Mouse (Mus musculus): ENCODE results near the gene Mrps10. TPM values are rescaled to one million over a fixed set of nuclear protein-coding genes. Genes with fewer than 3 reads are reported as not detected.

The Mrps10 gene
- total and polyA plus RNA-seq, 2 experiments from 2014 or later = 28.5 to 87.3 TPM

- WGBS = 85% methylated on average over 4 of the region's 4 CpGs
Measured at GRCm38 (mm10) chr17:47383266-47383665, 14.6 kb downstream of the Mrps10 start.

GRCm38 (mm10) chr17:47384064-47384463 is 15.4 kb downstream of the Mrps10 start:
- Histone ChIP-seq H3K4me3 (ENCODE audit: low read depth, low read length) (no peak overlapping the region), H3K27ac (ENCODE audit: low read depth) (no peak overlapping the region), H3K36me3 (replicated peaks; ENCODE audit: control insufficient read depth, insufficient read depth, low read length) (peaks cover 24% of the 10 kb centered on the region), H3K4me2 (ENCODE audit: low read depth, low read length) (no peak overlapping the region), H3K9me3 (replicated peaks; ENCODE audit: control insufficient read depth, low read length) (no peaks in the 10 kb centered on the region), H3K27me3 (ENCODE audit: control insufficient read depth, insufficient read depth, low read length) (no peaks in the 10 kb centered on the region), H3K4me1 (ENCODE audit: control insufficient read depth, insufficient read depth) (no peaks in the 10 kb centered on the region), H3K9ac (replicated peaks; ENCODE audit: low read depth, low read length) (no peak overlapping the region)
- ATAC-seq (ENCODE audit: insufficient read depth, low read depth) (no peak), DNase-seq (ENCODE audit: low spot score) (no peak)
- WGBS = 91% methylated on average over 3 of the region's 3 CpGs
- TF ChIP-seq CTCF (IDR thresholded peaks at IDR 0.05; ENCODE audit: low read depth) = 0 out of 2 replicates have a peak, but pooled peaks have one; percentile 3
- no peak for TF ChIP-seq EP300 (IDR thresholded peaks at IDR 0.05; ENCODE audit: low read depth)

More at GRCm38 (mm10) chr17:47383266-47383665, 14.6 kb downstream of the Mrps10 start:
- no peak for ATAC-seq (ENCODE audit: insufficient read depth, low read depth)
- Histone ChIP-seq H3K4me2 (ENCODE audit: low read depth, low read length) (no peak overlapping the region), H3K27me3 (ENCODE audit: control insufficient read depth, insufficient read depth, low read length) (no peaks in the 10 kb centered on the region), H3K4me3 (ENCODE audit: low read depth, low read length) (no peak overlapping the region), H3K9me3 (replicated peaks; ENCODE audit: control insufficient read depth, low read length) (no peaks in the 10 kb centered on the region), H3K27ac (ENCODE audit: low read depth) (no peak overlapping the region), H3K36me3 (replicated peaks; ENCODE audit: control insufficient read depth, insufficient read depth, low read length) (peaks cover 31% of the 10 kb centered on the region), H3K9ac (replicated peaks; ENCODE audit: low read depth, low read length) (no peak overlapping the region), H3K4me1 (ENCODE audit: control insufficient read depth, insufficient read depth) (no peaks in the 10 kb centered on the region)
- TF ChIP-seq EP300 (IDR thresholded peaks at IDR 0.05; ENCODE audit: low read depth) (no peak), CTCF (IDR thresholded peaks at IDR 0.05; ENCODE audit: low read depth) (no peak)
- DNase-seq (ENCODE audit: low spot score) = no peak

- no peaks in the 10 kb centered on the region for H3K9me3 ChIP-seq (replicated peaks; ENCODE audit: control insufficient read depth, low read length)
- no peak within 1 kb of the TSS for H3K9ac ChIP-seq (replicated peaks; ENCODE audit: low read depth, low read length)
- no peak for TF ChIP-seq CTCF (IDR thresholded peaks at IDR 0.05; ENCODE audit: low read depth)
- TF ChIP-seq EP300 (IDR thresholded peaks at IDR 0.05; ENCODE audit: low read depth) = no peak
- H3K4me3 ChIP-seq (ENCODE audit: low read depth, low read length) = no peak within 1 kb of the TSS
- WGBS = 44% methylated on average over 10 of the region's 10 CpGs
- H3K27ac ChIP-seq (ENCODE audit: low read depth) = no peak within 1 kb of the TSS
- H3K4me2 ChIP-seq (ENCODE audit: low read depth, low read length) = no peak within 1 kb of the TSS
- peaks cover 14% of the 10 kb centered on the region for H3K36me3 ChIP-seq (replicated peaks; ENCODE audit: control insufficient read depth, insufficient read depth, low read length)
- no peaks in the 10 kb centered on the region for H3K27me3 ChIP-seq (ENCODE audit: control insufficient read depth, insufficient read depth, low read length)
- DNase-seq (ENCODE audit: low spot score) (no peak), ATAC-seq (ENCODE audit: insufficient read depth, low read depth) (no peak)
- H3K4me1 ChIP-seq (ENCODE audit: control insufficient read depth, insufficient read depth) = no peaks in the 10 kb centered on the region
Measured at GRCm38 (mm10) chr17:47385145-47385544, 16.5 kb downstream of the Mrps10 start, which contains the start of gene Guca1b. Gene Guca1b, plus strand, starts transcription at chr17:47385393.

- WGBS = 66% methylated on average over 4 of the region's 4 CpGs
- H3K9me3 ChIP-seq (replicated peaks; ENCODE audit: control insufficient read depth, low read length) = no peaks in the 10 kb centered on the region
Measured at GRCm38 (mm10) chr17:47386649-47387048, 18.0 kb downstream of the Mrps10 start.

GRCm38 (mm10) chr17:47394223-47394869 is 25.7 kb downstream of the Mrps10 start:
- TF ChIP-seq EP300 (IDR thresholded peaks at IDR 0.05; ENCODE audit: low read depth) (no peak), CTCF (IDR thresholded peaks at IDR 0.05; ENCODE audit: low read depth) (no peak)
- H3K9ac ChIP-seq (replicated peaks; ENCODE audit: low read depth, low read length) = no peak overlapping the region
- no peaks in the 10 kb centered on the region for H3K36me3 ChIP-seq (replicated peaks; ENCODE audit: control insufficient read depth, insufficient read depth, low read length)
- DNase-seq (ENCODE audit: low spot score) = no peak
- peak overlapping the region; percentile 36 for H3K4me3 ChIP-seq (ENCODE audit: low read depth, low read length)
- peak overlapping the region; percentile 56 for H3K4me2 ChIP-seq (ENCODE audit: low read depth, low read length)
- H3K9me3 ChIP-seq (replicated peaks; ENCODE audit: control insufficient read depth, low read length) = no peaks in the 10 kb centered on the region
- peaks cover 35% of the 10 kb centered on the region for H3K27me3 ChIP-seq (ENCODE audit: control insufficient read depth, insufficient read depth, low read length)
- 12% methylated on average over 24 of the region's 24 CpGs for WGBS
- H3K27ac ChIP-seq (ENCODE audit: low read depth) = no peak overlapping the region
- H3K4me1 ChIP-seq (ENCODE audit: control insufficient read depth, insufficient read depth) = peaks cover 6% of the 10 kb centered on the region; the same call in 1 of the 2 replicates
- no peak for ATAC-seq (ENCODE audit: insufficient read depth, low read depth)

More at GRCm38 (mm10) chr17:47386649-47387048, 18.0 kb downstream of the Mrps10 start:
- Histone ChIP-seq H3K4me2 (ENCODE audit: low read depth, low read length) (no peak overlapping the region), H3K27ac (ENCODE audit: low read depth) (no peak overlapping the region), H3K4me1 (ENCODE audit: control insufficient read depth, insufficient read depth) (no peaks in the 10 kb centered on the region), H3K9ac (replicated peaks; ENCODE audit: low read depth, low read length) (no peak overlapping the region), H3K27me3 (ENCODE audit: control insufficient read depth, insufficient read depth, low read length) (peaks cover 2% of the 10 kb centered on the region; the same call in 1 of the 2 replicates), H3K36me3 (replicated peaks; ENCODE audit: control insufficient read depth, insufficient read depth, low read length) (no peaks in the 10 kb centered on the region; the same call in 1 of the 2 replicates), H3K4me3 (ENCODE audit: low read depth, low read length) (no peak overlapping the region)
- ATAC-seq (ENCODE audit: insufficient read depth, low read depth) (no peak), DNase-seq (ENCODE audit: low spot score) (no peak)
- TF ChIP-seq EP300 (IDR thresholded peaks at IDR 0.05; ENCODE audit: low read depth) (no peak), CTCF (IDR thresholded peaks at IDR 0.05; ENCODE audit: low read depth) (peak; percentile 69)
